Mouse (Mus musculus): ENCODE measurements around the gene Cldn13.

DNA sequence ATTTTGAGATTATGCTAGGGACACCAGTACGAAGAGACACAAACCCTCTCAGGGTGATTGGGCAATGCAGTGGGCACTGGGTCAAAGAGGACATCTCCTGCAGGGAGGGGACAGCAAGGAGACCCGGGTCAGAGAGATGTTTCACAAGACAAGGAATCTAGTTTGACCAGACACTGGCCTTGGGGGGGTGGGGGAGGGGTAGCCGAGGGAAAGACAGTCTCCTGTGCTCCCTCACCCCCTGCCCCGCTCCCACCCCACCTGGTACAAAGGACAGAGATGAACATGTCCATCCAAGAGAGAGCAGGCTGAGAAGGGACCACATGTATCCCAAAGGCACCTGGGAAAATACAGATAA is 32.7 kb upstream of the Cldn13 start:
- TF ChIP-seq CTCF (IDR thresholded peaks at IDR 0.05) (no peak), POLR2A (IDR thresholded peaks at IDR 0.05; ENCODE audit: insufficient read depth, low read depth, low read length) (no peak), EP300 (IDR thresholded peaks at IDR 0.05; ENCODE audit: insufficient read depth, low read depth, low read length) (no peak)
